Mouse (Mus musculus): ENCODE results near the gene Icmt. TPM values are rescaled to one million over a fixed set of nuclear protein-coding genes. Genes with fewer than 3 reads are reported as not detected.

Gene Icmt
- polyA plus RNA-seq (2012; fragmentation: generic; extraction: Trizol), result 10 to 100 TPM in 1 of 2 experiments, 1 to 10 TPM in 1; 9.7 to 19.0 TPM

DNA sequence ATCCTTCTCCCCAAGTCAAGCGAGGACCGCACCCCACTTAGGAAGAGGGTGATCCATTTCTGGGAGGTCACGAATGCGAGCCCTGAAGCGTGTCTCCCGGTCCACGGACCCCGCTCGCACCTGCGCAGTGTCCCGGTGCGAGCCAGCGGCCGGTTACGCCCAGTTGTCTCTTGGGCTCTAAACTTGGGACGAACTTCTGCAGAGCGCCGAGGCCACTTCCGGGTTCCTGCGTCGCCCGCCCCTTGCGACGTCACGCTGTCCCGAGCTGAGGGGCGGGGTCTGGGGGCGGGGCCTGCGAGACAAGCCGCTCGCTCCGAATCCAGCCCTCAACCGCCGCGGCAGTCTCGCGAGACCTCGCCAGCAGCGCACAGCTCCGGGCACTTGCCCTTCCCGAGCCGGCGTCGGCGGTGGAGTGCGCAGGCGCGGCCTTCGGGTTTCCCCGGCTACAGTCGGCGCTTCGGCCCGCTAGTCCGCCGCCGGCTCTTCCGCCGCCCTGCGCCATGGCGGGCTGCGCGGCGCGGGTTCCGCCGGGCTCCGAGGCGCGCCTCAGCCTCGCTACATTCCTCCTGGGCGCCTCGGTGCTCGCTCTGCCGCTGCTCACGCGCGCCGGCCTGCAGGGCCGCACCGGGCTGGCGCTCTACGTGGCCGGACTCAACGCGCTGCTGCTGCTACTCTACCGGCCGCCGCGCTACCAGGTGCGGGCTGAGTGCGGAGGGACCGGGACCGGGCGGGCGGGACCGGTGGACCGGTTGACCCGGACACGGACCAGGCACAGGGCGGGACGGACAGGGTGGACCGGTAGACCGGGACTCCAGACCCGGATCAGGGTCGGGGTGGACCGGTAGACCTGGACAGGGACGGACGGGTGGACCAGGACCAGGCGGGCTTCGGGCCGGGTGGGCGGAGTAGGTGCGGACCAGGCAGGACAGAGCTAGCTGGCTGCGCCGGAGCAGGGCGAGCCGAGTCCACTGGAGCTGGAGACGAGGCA is at the start of gene Icmt:
Gene Icmt (plus strand): TSS at position 354 of the 988 bp plus-strand sequence.

GRCm38 (mm10) chr4:152273621-152274236 is 23.3 kb upstream of the Icmt start, which contains the start of gene Gpr153:
Gene Gpr153, plus strand, starts transcription at chr4:152274232.

DNA sequence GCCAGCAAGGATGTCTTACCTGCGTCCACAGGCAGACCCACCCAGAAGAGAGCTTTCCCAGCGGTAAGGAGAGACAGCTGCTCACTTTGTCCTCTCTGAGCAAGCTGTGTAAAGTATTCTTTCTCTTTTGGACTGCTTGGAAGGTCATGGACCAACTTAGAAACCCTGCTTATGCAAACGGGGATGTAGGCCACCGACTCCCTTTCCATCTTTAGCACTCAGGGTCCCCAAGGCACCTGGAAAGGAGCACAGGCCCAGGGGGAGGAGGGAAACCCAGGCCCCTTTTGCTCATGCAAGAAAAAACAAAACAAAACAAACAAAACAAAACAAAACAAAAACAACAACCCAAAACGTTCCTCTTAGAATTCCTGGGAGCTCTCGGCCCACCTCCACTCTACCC is 5.5 kb upstream of the Icmt start, which contains the start of gene Hes3:
Gene Hes3 (minus strand): TSS at position 101 of the 400 bp plus-strand sequence.

DNA sequence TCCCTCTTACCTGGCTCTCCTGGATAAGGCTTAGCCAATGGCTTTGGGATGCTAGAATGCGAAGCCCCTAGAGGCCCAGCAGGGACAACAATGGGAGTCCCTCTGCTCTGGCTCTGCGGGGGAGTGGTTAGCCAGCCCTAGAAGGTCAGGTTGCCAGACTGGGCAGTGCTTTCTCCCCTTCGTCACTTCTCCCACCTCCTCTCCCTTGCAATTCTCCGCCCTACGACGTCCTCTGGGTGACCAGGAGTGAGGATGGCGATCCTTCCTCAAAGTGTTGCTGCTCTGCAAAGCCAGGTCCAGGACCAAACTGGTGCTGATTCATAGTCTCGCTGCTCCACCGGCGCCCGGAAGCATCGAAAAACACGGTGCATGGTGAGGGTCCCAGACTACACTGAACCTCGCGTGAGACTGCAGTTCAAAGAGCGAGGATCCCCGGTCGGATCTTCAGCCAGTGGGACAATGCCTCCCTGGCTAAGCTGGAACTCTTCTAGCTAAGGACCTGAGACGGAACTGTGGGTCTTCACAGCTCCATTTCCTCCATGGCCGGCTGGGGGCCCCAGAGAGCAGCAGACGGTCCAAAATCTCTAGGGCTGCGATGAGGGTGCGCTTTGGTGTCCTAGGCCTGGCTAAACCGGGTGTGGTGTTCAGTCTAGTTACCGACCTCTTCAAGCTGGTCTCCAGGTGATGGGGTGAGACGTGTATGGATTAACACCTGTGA is 21.6 kb downstream of the Icmt start, which contains the start of gene Rnf207:
Gene Rnf207 (minus strand): TSS at position 477 of the 718 bp plus-strand sequence.

GRCm38 (mm10) chr4:152325574-152326411 is 28.8 kb downstream of the Icmt start, which contains the start of gene Rpl22:
Gene Rpl22, plus strand, starts transcription at chr4:152325742.

GRCm38 (mm10) chr4:152338419-152339292 is 41.6 kb downstream of the Icmt start, which contains the start of gene Chd5:
Gene Chd5, plus strand, starts transcription at chr4:152338651.

Other genes with a start within 250 kb of the Icmt start
- gene Plekhg5, start 224.7 kb upstream of the Icmt start, polyA plus RNA-seq (2012; fragmentation: generic; extraction: Trizol), result 10 to 100 TPM in 1 of 2 experiments, 1 to 10 TPM in 1; 3.5 to 37.6 TPM
- 1 to 10 TPM in 1 of 2 experiments, under 1 TPM in 1; 0.04 to 8.1 TPM for gene Tnfrsf25, start 181.3 kb upstream of the Icmt start, polyA plus RNA-seq (2012; fragmentation: generic; extraction: Trizol)
- gene Espn, start 144.9 kb upstream of the Icmt start, polyA plus RNA-seq (2012; fragmentation: generic; extraction: Trizol), result 1 to 10 TPM in 1 of 2 experiments, under 1 TPM in 1; 0.40 to 1.6 TPM
- not detected for gene Hes2, start 138.4 kb upstream of the Icmt start, polyA plus RNA-seq (2012; fragmentation: generic; extraction: Trizol)
- gene Acot7, start 119.1 kb upstream of the Icmt start, polyA plus RNA-seq (2012; fragmentation: generic; extraction: Trizol), result 100 to 1,000 TPM; 212 to 321 TPM
- under 1 TPM; 0.01 to 0.17 TPM for gene Gpr153, start 23.0 kb upstream of the Icmt start, polyA plus RNA-seq (2012; fragmentation: generic; extraction: Trizol)
- gene Hes3, start 5.6 kb upstream of the Icmt start, polyA plus RNA-seq (2012; fragmentation: generic; extraction: Trizol), result under 1 TPM in 1 of 2 experiments, not detected in 1; 0.04 TPM
- 1 to 10 TPM in 1 of 2 experiments, not detected in 1; 1.9 TPM for gene Rnf207, start 21.8 kb downstream of the Icmt start, polyA plus RNA-seq (2012; fragmentation: generic; extraction: Trizol)
- 1,000 to 10,000 TPM; 1,034 to 1,375 TPM for gene Rpl22, start 28.5 kb downstream of the Icmt start, polyA plus RNA-seq (2012; fragmentation: generic; extraction: Trizol)
- gene Chd5, start 41.4 kb downstream of the Icmt start, polyA plus RNA-seq (2012; fragmentation: generic; extraction: Trizol), result under 1 TPM; 0.29 to 0.83 TPM
- gene Nphp4, start 179.5 kb downstream of the Icmt start, polyA plus RNA-seq (2012; fragmentation: generic; extraction: Trizol), result 1 to 10 TPM; 1.2 to 3.0 TPM
- gene Kcnab2, start 180.6 kb downstream of the Icmt start, polyA plus RNA-seq (2012; fragmentation: generic; extraction: Trizol), result 1 to 10 TPM; 2.7 to 5.6 TPM